Mouse (Mus musculus) heart, postnatal 0 days (tissue): ENCODE data around the gene Psmd12.

Source experiments
- CTCF ChIP-seq: IDR thresholded peaks from 2 replicates; pipeline ENCODE4 v1.5.1; 2016; ENCODE audit warnings: antibody characterized with exemption, control low read depth, low read depth
- EP300 ChIP-seq: IDR thresholded peaks from 2 replicates; pipeline ENCODE4 v1.6.1; 2016; ENCODE audit warnings: antibody characterized with exemption, low read depth

DNA sequence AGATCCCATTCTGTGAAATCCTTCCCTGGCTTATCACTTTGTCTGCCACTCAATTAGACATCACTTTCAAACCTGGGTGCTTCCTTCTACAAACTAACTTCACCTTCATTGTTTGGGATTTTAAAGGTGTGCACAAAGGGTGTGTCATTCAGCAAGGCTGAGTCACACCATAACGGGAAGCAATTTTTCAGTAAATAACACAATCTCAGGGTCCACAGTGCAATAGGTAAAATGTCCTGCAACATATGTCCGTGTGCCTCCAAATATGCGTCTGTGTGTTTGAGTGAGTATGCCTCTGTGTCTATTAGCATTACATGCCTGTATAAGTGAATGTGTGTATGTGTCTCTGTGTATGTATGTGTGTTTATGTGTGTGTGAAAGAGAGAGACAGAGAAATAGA lies 22.0 kb upstream of the Psmd12 start:
- TF ChIP-seq CTCF: no peak
- no peak for TF ChIP-seq EP300
